Mouse (Mus musculus): ENCODE data around the gene Taok3. TPM values are rescaled to one million over a fixed set of nuclear protein-coding genes. Genes with fewer than 3 reads are reported as not detected.

The Taok3 gene
- 121 to 133 TPM (median 123 TPM) in 4 replicates for total RNA-seq (2023; ENCODE audit: inconsistent age)

DNA sequence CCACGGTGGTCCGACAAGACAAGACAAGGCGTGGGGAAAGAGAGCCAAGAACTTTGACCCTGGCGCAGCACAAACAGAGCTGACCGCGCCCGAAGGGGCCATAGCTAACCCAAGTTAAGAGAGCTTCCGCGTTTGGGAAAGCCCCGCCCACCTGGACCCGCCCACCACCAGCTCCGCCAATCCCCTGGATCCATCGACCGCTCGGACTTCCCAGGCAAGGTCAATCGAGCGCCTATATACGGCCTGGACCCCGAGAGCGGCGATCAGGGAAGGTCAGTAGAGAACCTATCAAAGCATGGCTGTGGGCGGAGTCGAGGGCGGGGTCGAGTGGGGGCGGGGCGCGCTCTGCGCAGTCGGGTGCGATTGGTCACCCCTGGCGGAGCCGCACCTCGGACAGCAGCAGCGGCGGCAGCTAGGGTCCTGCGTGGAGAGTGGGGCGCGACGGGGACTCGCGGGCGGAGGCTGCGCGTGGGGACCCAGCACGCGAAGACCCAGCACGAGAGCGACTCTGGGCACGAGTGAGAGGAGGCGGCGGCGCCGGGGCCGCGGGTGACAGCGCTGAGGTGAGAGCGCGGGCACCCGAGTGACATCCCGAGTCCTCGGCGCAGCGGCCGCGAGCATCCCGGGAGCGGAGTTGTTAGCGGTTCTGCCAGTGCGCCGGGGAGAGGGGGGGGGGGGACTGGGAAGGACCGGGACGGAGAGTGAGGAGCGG is at the start of gene Taok3:
Gene Taok3 (plus strand): TSS at position 353 of the 712 bp plus-strand sequence.

DNA sequence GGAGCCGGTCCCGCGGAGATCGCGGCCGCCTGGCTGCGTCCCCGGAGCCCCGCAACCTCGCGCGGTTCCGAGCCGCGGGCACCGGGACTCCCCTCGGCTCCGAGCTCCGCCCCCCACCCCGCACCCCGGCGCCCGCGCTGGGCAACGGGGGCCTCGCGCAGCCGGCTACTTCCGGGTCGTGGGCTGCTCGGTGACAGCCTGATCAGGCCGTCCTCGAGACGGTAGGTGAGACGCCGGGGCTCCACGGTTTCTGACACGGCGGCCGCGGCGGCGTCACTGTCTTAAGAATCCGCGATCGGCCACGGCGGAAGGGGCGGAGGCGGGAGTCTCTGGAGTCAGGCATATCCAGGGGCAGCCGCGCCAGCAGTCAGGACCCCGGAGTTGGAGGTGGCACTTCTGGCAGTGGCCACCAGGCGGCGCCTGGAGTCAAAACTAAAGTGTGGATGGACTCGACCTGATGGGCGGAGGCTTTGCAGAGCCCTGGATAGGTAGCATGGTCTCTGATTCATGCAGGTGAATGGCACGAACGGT is 4.0 kb upstream of the Taok3 start, which contains the start of gene Suds3:
Gene Suds3 (minus strand): TSS at position 278 of the 531 bp plus-strand sequence.

DNA sequence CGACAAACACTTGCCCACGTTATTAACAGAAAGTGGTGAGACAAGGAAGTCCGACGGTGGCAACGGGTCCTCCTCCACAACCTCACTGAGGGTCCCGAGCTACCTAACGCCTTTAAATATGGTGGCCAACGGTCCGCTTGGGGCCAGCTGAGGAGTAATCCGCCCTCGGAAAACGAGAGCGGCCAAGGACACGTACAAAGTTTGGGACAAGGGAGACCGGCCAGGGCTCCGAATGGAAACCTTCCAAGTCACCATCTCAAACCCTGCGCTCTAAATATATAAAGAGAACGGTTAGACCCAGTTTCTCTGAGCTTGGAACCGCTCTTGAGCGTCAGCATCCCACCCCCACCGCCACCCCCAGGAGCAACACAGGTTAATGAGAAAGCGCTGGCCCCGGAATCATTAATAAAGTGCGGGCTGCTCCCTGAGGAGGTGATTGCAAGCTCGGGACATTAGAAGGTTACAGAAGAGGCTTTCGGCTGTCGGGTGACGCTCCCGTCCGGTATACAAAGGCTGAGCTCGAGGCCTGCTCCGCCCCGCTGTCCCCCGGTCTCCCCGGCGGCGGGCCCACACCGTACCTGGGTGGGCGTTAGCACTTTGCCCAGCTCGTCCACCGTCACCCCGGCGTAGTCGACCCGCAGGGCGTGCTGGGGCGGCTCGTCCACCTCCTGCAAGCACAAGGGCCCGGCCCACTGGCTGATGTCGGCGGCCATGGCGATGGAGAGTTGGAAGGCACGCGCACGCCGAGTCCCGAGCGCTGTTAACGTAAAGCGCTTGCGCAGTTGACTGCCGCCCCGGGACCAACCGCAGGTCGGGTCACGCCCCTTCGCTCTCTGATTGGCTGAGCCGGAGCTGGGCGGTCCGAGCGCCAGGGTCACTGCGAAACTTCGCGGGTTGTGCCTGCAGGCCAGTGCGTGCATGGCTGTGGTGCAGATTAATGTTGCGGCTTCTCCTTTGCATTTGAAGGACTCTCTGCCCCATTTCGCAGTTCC is 167.2 kb downstream of the Taok3 start, which contains the start of gene Pebp1:
Gene Pebp1 (minus strand): TSS at position 795 of the 992 bp plus-strand sequence.

GRCm38 (mm10) chr5:117318741-117319629 is 199.1 kb downstream of the Taok3 start, which contains the start of gene Vsig10:
Vsig10 (plus strand) TSS chr5:117319083.

Other genes starting within 250 kb of the Taok3 start
- 74.4 to 89.2 TPM (median 83.2 TPM) in 4 replicates for gene Suds3, start 4.0 kb upstream of the Taok3 start, total RNA-seq (2023; ENCODE audit: inconsistent age)
- 99.3 to 120 TPM (median 107 TPM) in 4 replicates for gene Pebp1, start 167.5 kb downstream of the Taok3 start, total RNA-seq (2023; ENCODE audit: inconsistent age)
- gene Vsig10, start 199.0 kb downstream of the Taok3 start, total RNA-seq (2023; ENCODE audit: inconsistent age): 0.18 to 1.8 TPM (median 0.54 TPM) in 4 replicates
- gene Wsb2, start 237.2 kb downstream of the Taok3 start, total RNA-seq (2023; ENCODE audit: inconsistent age): 43.7 to 54.3 TPM (median 51.4 TPM) in 4 replicates